Mouse (Mus musculus) forebrain, embryonic 11.5 days (tissue): ENCODE measurements around the gene Ica1. TPM values are rescaled to one million over a fixed set of nuclear protein-coding genes. Genes with fewer than 3 reads are reported as not detected.

Experiments
- ATAC-seq: fragments of 200-750 bp; cut with Nextera tagmentation; replicated peaks from 2 replicates; pipeline ENCODE4 v1.8.0; 2017; ENCODE audit warnings: moderate TSS enrichment; ENCODE audit not compliant: low FRiP score
- DNase-seq: peaks from one replicate; pipeline ENCODE4 v3.0.0-alpha.2; 2017; ENCODE audit warnings: low spot score
- H3K27ac ChIP-seq: fragments of 300-500 bp; sonication (generic); 2 replicates; pipeline ENCODE4 v1.5.1; 2014; ENCODE audit warnings: low read depth, low read length
- H3K27me3 ChIP-seq: fragments of 300-500 bp; sonication (generic); 2 replicates; pipeline ENCODE4 v1.6.1; 2014; ENCODE audit warnings: mild to moderate bottlenecking, low read length, mixed read lengths; ENCODE audit not compliant: control insufficient read depth, insufficient read depth
- H3K36me3 ChIP-seq: fragments of 300-500 bp; sonication (generic); 2 replicates; pipeline ENCODE4 v1.6.1; 2014; ENCODE audit warnings: mild to moderate bottlenecking, low read length, moderate library complexity, mixed read lengths; ENCODE audit not compliant: control insufficient read depth, insufficient read depth
- H3K4me1 ChIP-seq: fragments of 300-500 bp; sonication (generic); replicated peaks from 2 replicates; pipeline ENCODE4 v1.6.1; 2014; ENCODE audit warnings: low read length, mixed read lengths; ENCODE audit not compliant: control insufficient read depth, insufficient read depth
- H3K4me2 ChIP-seq: fragments of 300-500 bp; sonication (generic); 2 replicates; pipeline ENCODE4 v1.6.1; 2014; ENCODE audit warnings: low read depth, mild to moderate bottlenecking, low read length, moderate library complexity, mixed read lengths; ENCODE audit not compliant: severe bottlenecking
- H3K4me3 ChIP-seq: fragments of 300-500 bp; sonication (generic); 2 replicates; pipeline ENCODE4 v1.5.1; 2014; ENCODE audit warnings: low read depth, low read length
- H3K9ac ChIP-seq: fragments of 300-500 bp; sonication (generic); 2 replicates; pipeline ENCODE4 v1.6.1; 2014; ENCODE audit warnings: low read length
- H3K9me3 ChIP-seq: fragments of 300-500 bp; sonication (generic); 2 replicates; pipeline ENCODE4 v1.6.1; 2016; ENCODE audit warnings: low read length, mixed read lengths; ENCODE audit not compliant: control insufficient read depth
- WGBS: fragments of 180-500 bp; shearing (Covaris S2); extraction: QIAGEN DNeasy Blood & Tissue Kit; methylation state at CpG from one replicate; pipeline ENCODE4 v1.1.7; 2014; 5-methylcytosine and 5-hydroxymethylcytosine counted together
- polyA plus RNA-seq: library from polyadenylated mRNA; unstranded; fragments of >200 nt; fragmentation: Nextera tagmentation; extraction: Ambion mirVana; gene quantifications from 2 replicates; pipeline ENCODE4 v1.2.1, GENCODE M21; 2014

Gene Ica1
- polyA plus RNA-seq, 1 experiment from 2014 or later = 13.2 TPM

DNA sequence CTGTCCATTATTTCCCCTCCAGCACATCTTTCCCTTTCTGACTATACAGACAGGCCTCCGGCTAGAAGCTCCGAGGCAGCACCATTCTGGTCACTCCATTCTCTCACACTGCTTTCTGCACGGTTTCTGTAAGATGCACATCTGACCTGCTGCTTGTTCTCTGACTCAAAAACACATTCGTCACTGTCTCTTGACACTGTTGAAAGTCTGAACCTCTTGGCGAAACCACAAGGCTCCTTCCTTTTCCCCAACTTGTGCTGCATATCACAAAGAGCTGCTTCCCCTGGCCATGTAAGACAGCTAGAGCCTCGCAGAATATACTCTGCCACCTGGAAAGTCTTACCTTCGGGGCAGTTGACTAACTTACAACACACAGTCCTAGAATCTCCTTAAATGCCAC lies 6.7 kb downstream of the Ica1 start:
- Histone ChIP-seq H3K4me1 (no peaks in the 10 kb centered on the region; the same call in 1 of the 2 replicates), H3K27me3 (no peaks in the 10 kb centered on the region), H3K9ac (no peak overlapping the region), H3K9me3 (no peaks in the 10 kb centered on the region), H3K27ac (no peak overlapping the region), H3K4me2 (no peak overlapping the region), H3K4me3 (no peak overlapping the region), H3K36me3 (no peaks in the 10 kb centered on the region)
- DNase-seq (no peak), ATAC-seq (no peak)
- 84% methylated on average over 7 of the region's 7 CpGs for WGBS

DNA sequence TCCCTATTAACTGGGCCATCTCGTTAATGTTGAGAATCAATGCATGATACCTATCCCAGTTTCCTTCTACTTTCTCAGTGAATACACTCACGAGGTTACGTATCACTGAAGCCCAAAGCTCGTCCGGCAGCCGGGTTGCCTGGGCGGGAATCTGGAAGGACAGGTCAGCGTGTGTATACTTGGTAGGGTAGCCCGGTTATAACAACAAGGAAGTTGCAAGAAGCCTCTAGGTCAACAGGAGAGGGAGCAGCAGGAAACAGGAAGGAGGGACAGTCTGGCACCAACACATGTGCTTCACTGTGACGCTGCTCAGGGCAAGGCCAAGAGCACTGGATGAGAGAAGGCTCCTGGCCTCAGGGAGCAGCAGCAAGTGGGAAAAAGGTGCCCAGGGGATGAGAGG lies 7.9 kb downstream of the Ica1 start:
- Histone ChIP-seq H3K9me3 (no peaks in the 10 kb centered on the region), H3K27ac (no peak overlapping the region), H3K36me3 (no peaks in the 10 kb centered on the region), H3K4me3 (no peak overlapping the region), H3K4me2 (no peak overlapping the region), H3K9ac (no peak overlapping the region), H3K4me1 (no peaks in the 10 kb centered on the region; the same call in 1 of the 2 replicates), H3K27me3 (no peaks in the 10 kb centered on the region)
- DNase-seq = no peak
- 0 out of 2 replicates have a peak, but pooled peaks have one; percentile 12 for ATAC-seq
- WGBS = 71% methylated on average over 10 of the region's 10 CpGs

DNA sequence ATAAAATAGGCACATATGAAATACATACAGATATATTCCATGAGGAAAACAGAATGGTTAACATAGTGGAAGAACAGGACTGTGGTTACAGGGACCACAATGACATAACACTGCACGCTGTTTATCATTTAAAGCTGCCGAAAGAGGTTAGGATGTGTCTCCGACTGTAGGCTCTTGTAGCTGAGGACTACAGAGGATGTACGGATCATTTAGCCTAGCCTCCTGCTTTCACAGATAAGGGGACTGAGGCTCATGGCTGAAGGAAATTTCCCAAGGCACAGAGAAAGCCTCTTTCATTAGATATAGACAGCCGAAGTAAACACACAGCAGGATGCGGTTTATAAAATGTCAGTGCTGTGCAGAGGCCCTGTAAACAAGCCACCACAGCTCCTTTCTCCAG lies 8.5 kb downstream of the Ica1 start:
- H3K27ac ChIP-seq = no peak overlapping the region
- H3K36me3 ChIP-seq = no peaks in the 10 kb centered on the region
- ATAC-seq (no peak), DNase-seq (no peak)
- no peak overlapping the region for H3K4me3 ChIP-seq
- H3K9ac ChIP-seq = no peak overlapping the region
- WGBS = 59% methylated on average over 6 of the region's 6 CpGs
- no peaks in the 10 kb centered on the region for H3K27me3 ChIP-seq
- no peaks in the 10 kb centered on the region for H3K9me3 ChIP-seq
- H3K4me1 ChIP-seq = no peaks in the 10 kb centered on the region; the same call in 1 of the 2 replicates
- H3K4me2 ChIP-seq = no peak overlapping the region

DNA sequence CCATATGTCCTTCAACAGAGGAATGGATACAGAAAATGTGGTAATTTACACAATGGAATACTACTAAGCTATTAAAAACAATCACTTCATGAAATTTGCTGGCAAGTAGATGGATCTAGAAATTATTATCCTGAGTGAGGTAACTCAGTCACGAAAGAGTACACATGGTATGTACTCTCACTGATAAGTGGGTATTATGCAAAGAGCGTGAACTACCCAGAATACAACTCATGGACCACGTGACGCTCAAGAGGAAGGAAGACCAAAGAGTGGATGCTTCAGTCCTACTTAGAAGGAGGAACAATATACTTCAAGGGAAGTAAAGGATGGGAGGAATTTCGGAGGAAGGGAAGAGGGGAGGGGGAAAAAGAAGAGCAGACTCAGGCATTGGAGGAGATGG lies 11.6 kb downstream of the Ica1 start:
- Histone ChIP-seq H3K9ac (no peak overlapping the region), H3K4me1 (no peaks in the 10 kb centered on the region; the same call in 1 of the 2 replicates), H3K36me3 (no peaks in the 10 kb centered on the region), H3K4me3 (no peak overlapping the region), H3K4me2 (no peak overlapping the region), H3K27ac (no peak overlapping the region), H3K27me3 (no peaks in the 10 kb centered on the region), H3K9me3 (no peaks in the 10 kb centered on the region)
- 89% methylated on average over 5 of the region's 5 CpGs for WGBS
- no peak for DNase-seq
- no peak for ATAC-seq

DNA sequence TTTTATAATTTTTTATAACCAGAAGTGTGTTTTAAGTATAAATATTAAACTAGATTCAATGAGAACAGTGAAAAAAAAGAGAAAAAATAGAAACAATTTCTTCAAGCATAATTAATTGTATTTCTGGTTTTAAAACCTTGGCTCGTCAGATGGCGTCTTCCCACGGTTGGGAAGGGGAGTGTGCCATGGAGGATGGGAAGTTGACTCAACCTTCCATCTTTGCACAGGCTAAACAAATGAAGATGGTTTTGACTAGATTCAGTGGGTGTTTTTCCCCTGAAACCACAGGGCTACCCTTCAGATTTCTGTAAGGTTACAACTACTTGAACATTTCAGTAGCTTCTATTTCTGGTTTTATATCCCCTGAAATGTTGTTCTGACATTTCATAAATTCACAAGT lies 12.5 kb downstream of the Ica1 start:
- ATAC-seq (no peak), DNase-seq (no peak)
- H3K36me3 ChIP-seq = no peaks in the 10 kb centered on the region
- H3K4me1 ChIP-seq = no peaks in the 10 kb centered on the region; the same call in 1 of the 2 replicates
- H3K9me3 ChIP-seq = no peaks in the 10 kb centered on the region
- WGBS = 91% methylated on average over 3 of the region's 3 CpGs
- H3K4me2 ChIP-seq = no peak overlapping the region
- H3K27me3 ChIP-seq = no peaks in the 10 kb centered on the region
- no peak overlapping the region for H3K27ac ChIP-seq
- no peak overlapping the region for H3K4me3 ChIP-seq
- no peak overlapping the region for H3K9ac ChIP-seq

DNA sequence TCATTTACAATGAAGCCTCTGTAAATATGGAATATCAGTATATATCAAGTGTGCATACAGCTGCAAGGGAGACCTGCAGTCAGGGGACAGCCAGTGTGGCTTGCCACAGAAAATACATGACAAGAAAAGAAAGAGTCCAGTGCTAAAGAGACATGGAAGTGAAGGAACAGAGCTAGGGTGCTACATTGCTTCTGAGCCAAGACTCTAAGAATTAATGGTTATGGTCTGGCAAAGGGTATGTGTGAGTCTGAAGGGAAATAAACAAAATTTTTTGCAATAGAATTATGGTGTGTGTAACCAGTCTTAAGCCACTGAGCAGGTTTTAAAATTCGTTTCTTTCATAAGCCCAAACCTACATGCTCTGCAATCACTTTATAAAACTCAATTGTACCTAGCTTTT lies 13.2 kb downstream of the Ica1 start:
- H3K27ac ChIP-seq = no peak overlapping the region
- no peak overlapping the region for H3K9ac ChIP-seq
- no peaks in the 10 kb centered on the region for H3K9me3 ChIP-seq
- no peak overlapping the region for H3K4me2 ChIP-seq
- no peaks in the 10 kb centered on the region for H3K27me3 ChIP-seq
- ATAC-seq (no peak), DNase-seq (no peak)
- no peaks in the 10 kb centered on the region for H3K36me3 ChIP-seq
- no peaks in the 10 kb centered on the region; the same call in 1 of the 2 replicates for H3K4me1 ChIP-seq
- WGBS = 81% methylated on average over 1 of the region's 1 CpGs
- no peak overlapping the region for H3K4me3 ChIP-seq

DNA sequence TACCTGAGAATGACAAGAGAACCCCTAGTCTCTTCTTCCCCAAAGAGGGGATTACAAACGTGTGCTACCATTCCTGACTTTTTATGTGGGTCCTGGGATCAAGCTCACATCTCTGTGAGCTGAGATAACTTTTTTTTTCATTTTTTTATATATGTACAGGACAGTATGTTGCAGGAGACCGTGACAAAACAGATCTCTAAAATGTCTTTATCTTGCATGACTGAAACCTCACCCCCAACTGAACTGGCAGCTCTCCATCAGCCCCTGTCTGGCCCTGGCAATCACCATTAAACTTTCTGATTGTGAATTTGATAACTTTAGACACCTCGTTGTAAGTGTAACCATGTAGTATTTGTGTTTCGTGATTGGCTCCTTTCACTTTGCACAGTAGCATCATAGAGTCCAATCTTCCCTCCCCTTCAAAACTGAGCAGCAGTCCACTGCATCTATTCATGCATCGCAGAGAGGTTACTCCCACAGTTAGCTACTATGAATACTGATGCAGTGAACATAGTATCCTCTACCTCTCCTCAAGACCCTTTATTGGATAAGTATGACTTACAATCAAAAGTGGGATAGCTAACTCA lies 17.5 kb downstream of the Ica1 start:
- Histone ChIP-seq H3K4me2 (no peak overlapping the region), H3K4me1 (no peaks in the 10 kb centered on the region), H3K9me3 (no peaks in the 10 kb centered on the region), H3K27me3 (no peaks in the 10 kb centered on the region), H3K36me3 (no peaks in the 10 kb centered on the region), H3K9ac (no peak overlapping the region), H3K27ac (no peak overlapping the region), H3K4me3 (no peak overlapping the region)
- DNase-seq (no peak), ATAC-seq (no peak)
- 86% methylated on average over 5 of the region's 5 CpGs for WGBS

DNA sequence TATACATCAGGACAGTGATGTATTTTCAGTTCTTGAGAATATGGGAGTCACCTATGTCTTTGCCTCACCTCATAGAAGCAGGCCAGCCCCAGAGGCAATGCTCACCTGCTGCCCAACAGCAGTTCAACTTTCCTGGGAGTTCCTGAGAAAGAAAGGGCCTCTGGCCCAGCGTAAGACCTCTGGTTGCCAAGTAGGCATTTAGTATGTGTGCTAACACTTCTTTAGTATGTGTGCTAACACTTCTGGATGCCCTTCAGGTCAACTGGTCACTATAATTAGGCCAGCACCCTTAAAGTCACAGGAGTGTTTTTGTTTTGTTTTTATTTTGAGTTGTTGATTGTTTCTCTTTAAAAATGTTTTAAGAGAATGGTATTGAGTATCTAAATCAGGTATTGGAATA lies 18.4 kb downstream of the Ica1 start:
- no peaks in the 10 kb centered on the region for H3K4me1 ChIP-seq
- H3K27ac ChIP-seq = no peak overlapping the region
- H3K9me3 ChIP-seq = no peaks in the 10 kb centered on the region
- no peaks in the 10 kb centered on the region for H3K27me3 ChIP-seq
- H3K9ac ChIP-seq = no peak overlapping the region
- H3K4me2 ChIP-seq = no peak overlapping the region
- no peaks in the 10 kb centered on the region for H3K36me3 ChIP-seq
- no peak for ATAC-seq
- no peak for DNase-seq
- H3K4me3 ChIP-seq = no peak overlapping the region
- 87% methylated on average over 1 of the region's 1 CpGs for WGBS

DNA sequence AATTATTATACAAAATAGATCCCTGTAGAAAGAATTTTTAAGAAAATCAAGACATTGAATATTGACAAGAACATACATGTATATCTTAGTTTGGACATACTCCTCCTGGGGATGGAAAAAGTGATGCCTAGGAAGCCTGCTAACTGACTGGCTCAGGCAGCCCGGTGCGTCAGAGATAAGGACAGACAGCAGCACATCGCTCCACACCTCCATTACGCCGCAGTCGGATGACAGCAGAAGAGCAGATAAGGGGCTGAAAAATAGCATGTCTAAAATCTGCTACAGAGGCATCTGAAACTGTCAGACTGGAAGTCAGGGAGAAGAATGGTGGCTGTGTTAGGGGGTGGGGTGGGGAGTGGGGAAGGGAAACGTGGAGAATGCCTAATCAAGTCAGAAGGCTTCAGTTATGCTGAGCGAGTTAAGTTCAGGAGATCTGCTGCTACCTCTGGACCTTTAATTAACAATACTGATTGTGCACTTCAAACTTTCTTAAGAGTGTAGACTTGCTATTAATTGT lies 22.5 kb downstream of the Ica1 start:
- Histone ChIP-seq H3K9me3 (no peaks in the 10 kb centered on the region), H3K9ac (no peak overlapping the region), H3K27me3 (no peaks in the 10 kb centered on the region), H3K4me3 (no peak overlapping the region), H3K27ac (no peak overlapping the region), H3K4me1 (no peaks in the 10 kb centered on the region), H3K4me2 (no peak overlapping the region), H3K36me3 (no peaks in the 10 kb centered on the region)
- ATAC-seq (no peak), DNase-seq (no peak)
- 80% methylated on average over 8 of the region's 8 CpGs for WGBS
